Mouse (Mus musculus) CH12.LX (cell line): ENCODE results near the gene Pvr.

Experiments
- CTCF ChIP-seq, 2 experiments: IDR thresholded peaks in 1 of 2; conservative IDR thresholded peaks in 1 of 2; 2 replicates each; pipeline ENCODE4 v1.5.1; 2011 to 2012; ENCODE audit warnings: low read depth in 2 of 2, low read length in 2 of 2, improper control_type of control experiment in 1 of 2, inconsistent platforms in 1 of 2, mild to moderate bottlenecking in 1 of 2, moderate library complexity in 1 of 2
- EP300 ChIP-seq: IDR thresholded peaks from 2 replicates; pipeline ENCODE4 v1.6.1; 2011; ENCODE audit warnings: low read length, improper control_type of control experiment
- JUND ChIP-seq: conservative IDR thresholded peaks from 2 replicates; pipeline ENCODE4 v1.6.1; 2011; ENCODE audit warnings: low read depth, low read length, improper control_type of control experiment
- MAX ChIP-seq: IDR thresholded peaks from 2 replicates; pipeline ENCODE4 v1.6.1; 2011; ENCODE audit warnings: low read length, improper control_type of control experiment
- MEF2A ChIP-seq: IDR thresholded peaks from 2 replicates; pipeline ENCODE4 v1.6.1; 2014; ENCODE audit warnings: low read depth, mild to moderate bottlenecking, inconsistent platforms, low read length, improper control_type of control experiment, borderline replicate concordance
- NRF1 ChIP-seq: IDR thresholded peaks from 2 replicates; pipeline ENCODE4 v1.6.1; 2014; ENCODE audit warnings: low read depth, mild to moderate bottlenecking, inconsistent platforms, low read length, improper control_type of control experiment, moderate library complexity
- POLR2A ChIP-seq: IDR thresholded peaks from 2 replicates; pipeline ENCODE4 v1.6.1; 2011; ENCODE audit warnings: low read depth, mild to moderate bottlenecking, improper control_type of control experiment, low read length
- ZC3H11A ChIP-seq: IDR thresholded peaks from 2 replicates; pipeline ENCODE4 v1.6.1; 2012; ENCODE audit warnings: low read depth, mild to moderate bottlenecking, inconsistent platforms, low read length, improper control_type of control experiment
- ZKSCAN1 ChIP-seq: IDR thresholded peaks from 2 replicates; pipeline ENCODE4 v1.6.1; 2012; ENCODE audit warnings: low read depth, inconsistent platforms, low read length, improper control_type of control experiment, borderline replicate concordance

GRCm38 (mm10) chr7:19955861-19956260, 34.9 kb upstream of the Pvr start:
- no peak for TF ChIP-seq POLR2A
- no peak for TF ChIP-seq EP300
- TF ChIP-seq MAX, result no peak
- no peak for TF ChIP-seq MEF2A
- TF ChIP-seq CTCF (conservative IDR thresholded peaks at IDR 0.05 in 1 of 2, IDR thresholded peaks at IDR 0.05 in 1 of 2; ENCODE audit: low read depth in 2 of 2, low read length in 2 of 2), result no peak
- TF ChIP-seq NRF1, result no peak
- no peak for TF ChIP-seq JUND
- TF ChIP-seq ZC3H11A, result no peak
- no peak for TF ChIP-seq ZKSCAN1
